In genomic region chr5:114130698-114131520, GRCm38 (mm10) we compare ENCODE assay signal across 1 mouse cellular context.
TF ChIP-seq lines count a peak whose summit lies in the region.

No protein-coding gene starts in this region.

TF ChIP-seq in CH12.LX, 34 proteins besides CTCF, POLR2A, EP300 and RAD21 (continued from another document):
- TF ChIP-seq MYC (IDR thresholded peaks at IDR 0.05; ENCODE audit: low read depth, low read length) (peak; percentile 60; the same call in 1 of the 2 replicates), TBP (conservative IDR thresholded peaks at IDR 0.05; ENCODE audit: low read depth, low read length) (no peak), MAX (IDR thresholded peaks at IDR 0.05; ENCODE audit: low read length) (peak; percentile 98), E2F4 (IDR thresholded peaks at IDR 0.05; ENCODE audit: insufficient replicate concordance, low read depth, low read length) (peak; percentile 12; the same call in 1 of the 2 replicates), RCOR1 (conservative IDR thresholded peaks at IDR 0.05; ENCODE audit: low read depth, low read length) (no peak), JUN (IDR thresholded peaks at IDR 0.05; ENCODE audit: insufficient read depth, low read depth, low read length) (no peak), USF2 (conservative IDR thresholded peaks at IDR 0.05; ENCODE audit: low read depth, low read length) (no peak), CHD2 (IDR thresholded peaks at IDR 0.05; ENCODE audit: low read length) (peak; percentile 95), UBTF (IDR thresholded peaks at IDR 0.05; ENCODE audit: low read depth, low read length) (peak; percentile 85), MAZ (IDR thresholded peaks at IDR 0.05; ENCODE audit: low read depth, low read length) (no peak), ETS1 (conservative IDR thresholded peaks at IDR 0.05; ENCODE audit: low read depth, low read length) (no peak), KAT2A (IDR thresholded peaks at IDR 0.05; ENCODE audit: insufficient replicate concordance, low read length) (no peak), MAFK (IDR thresholded peaks at IDR 0.05; ENCODE audit: insufficient replicate concordance, low read length) (no peak), ZC3H11A (IDR thresholded peaks at IDR 0.05; ENCODE audit: low read depth, low read length) (no peak), USF1 (IDR thresholded peaks at IDR 0.05; ENCODE audit: low read depth, low read length) (no peak), TCF12 (IDR thresholded peaks at IDR 0.05; ENCODE audit: low read depth, low read length) (no peak)
